Mouse (Mus musculus) midbrain, embryonic 12.5 days (tissue): ENCODE measurements at regions not wholly inside any gene's neighbourhood (a gene's known extent, or its start where the extent isn't known, plus 50 kb on each side); places are given as distances from the start of the nearest gene placed in this dataset.

Experiments
- ATAC-seq: fragments of 200-750 bp; cut with Nextera tagmentation; 2 replicates; pipeline ENCODE4 v1.8.0; 2017; ENCODE audit warnings: low read depth, moderate TSS enrichment, moderate library complexity; ENCODE audit not compliant: low FRiP score
- H3K27ac ChIP-seq: fragments of 300-500 bp; sonication (generic); replicated peaks from 2 replicates; pipeline ENCODE4 v1.5.1; 2016; ENCODE audit warnings: mild to moderate bottlenecking
- H3K27me3 ChIP-seq: fragments of 300-500 bp; sonication (generic); 2 replicates; pipeline ENCODE4 v1.6.1; 2016; ENCODE audit warnings: mild to moderate bottlenecking
- H3K36me3 ChIP-seq: fragments of 300-500 bp; sonication (generic); 2 replicates; pipeline ENCODE4 v1.6.1; 2016
- H3K4me1 ChIP-seq: fragments of 300-500 bp; sonication (generic); 2 replicates; pipeline ENCODE4 v1.6.1; 2016
- H3K4me2 ChIP-seq: fragments of 300-500 bp; sonication (generic); replicated peaks from 2 replicates; pipeline ENCODE4 v1.6.1; 2016; ENCODE audit warnings: mild to moderate bottlenecking, moderate library complexity
- H3K4me3 ChIP-seq: fragments of 300-500 bp; sonication (generic); 2 replicates; pipeline ENCODE4 v1.5.1; 2016; ENCODE audit warnings: mild to moderate bottlenecking
- H3K9ac ChIP-seq: fragments of 300-500 bp; sonication (generic); replicated peaks from 2 replicates; pipeline ENCODE4 v1.6.1; 2016; ENCODE audit warnings: mild to moderate bottlenecking, moderate library complexity
- H3K9me3 ChIP-seq: fragments of 300-500 bp; sonication (generic); 2 replicates; pipeline ENCODE4 v1.6.1; 2016; ENCODE audit warnings: mild to moderate bottlenecking
- WGBS: fragments of 180-500 bp; shearing (Covaris S2); methylation state at CpG from one replicate; pipeline ENCODE4 v1.1.7; 2016; 5-methylcytosine and 5-hydroxymethylcytosine counted together

- H3K27me3 ChIP-seq: no peaks in the 10 kb centered on the region
- no peaks in the 10 kb centered on the region for H3K9me3 ChIP-seq
- no peak for ATAC-seq
- H3K9ac ChIP-seq: no peak overlapping the region
- no peak overlapping the region for H3K27ac ChIP-seq
- no peaks in the 10 kb centered on the region for H3K36me3 ChIP-seq
- H3K4me2 ChIP-seq: no peak overlapping the region
- WGBS: 85% methylated on average over 3 of the region's 3 CpGs
- no peaks in the 10 kb centered on the region for H3K4me1 ChIP-seq
- H3K4me3 ChIP-seq: no peak overlapping the region
These were observed 221.5 kb downstream of the Sox4 start for GRCm38 (mm10) chr13:28732036-28732435.

GRCm38 (mm10) chr13:28730059-28730580, 223.4 kb downstream of the Sox4 start:
- Histone ChIP-seq H3K27ac (no peak overlapping the region), H3K4me2 (no peak overlapping the region), H3K4me1 (no peaks in the 10 kb centered on the region), H3K36me3 (no peaks in the 10 kb centered on the region), H3K27me3 (no peaks in the 10 kb centered on the region), H3K9ac (no peak overlapping the region), H3K4me3 (no peak overlapping the region), H3K9me3 (no peaks in the 10 kb centered on the region)
- ATAC-seq: no peak
- WGBS: 90% methylated on average over 8 of the region's 8 CpGs

GRCm38 (mm10) chr13:28728768-28729167, 224.7 kb downstream of the Sox4 start:
- no peak overlapping the region for H3K4me2 ChIP-seq
- 73% methylated on average over 5 of the region's 5 CpGs for WGBS
- H3K4me1 ChIP-seq: no peaks in the 10 kb centered on the region
- H3K9me3 ChIP-seq: no peaks in the 10 kb centered on the region
- H3K36me3 ChIP-seq: no peaks in the 10 kb centered on the region
- no peak for ATAC-seq
- no peak overlapping the region for H3K27ac ChIP-seq
- no peak overlapping the region for H3K9ac ChIP-seq
- no peaks in the 10 kb centered on the region for H3K27me3 ChIP-seq
- no peak overlapping the region for H3K4me3 ChIP-seq

GRCm38 (mm10) chr13:28724300-28724699, 229.2 kb downstream of the Sox4 start:
- 89% methylated on average over 3 of the region's 3 CpGs for WGBS

GRCm38 (mm10) chr13:28722074-28722473, 231.4 kb downstream of the Sox4 start:
- Histone ChIP-seq H3K4me1 (peaks cover 58% of the 10 kb centered on the region), H3K9ac (peak overlapping the region; percentile 3; the same call in 1 of the 2 replicates), H3K36me3 (no peaks in the 10 kb centered on the region), H3K27me3 (no peaks in the 10 kb centered on the region), H3K27ac (peak overlapping the region; percentile 85), H3K9me3 (no peaks in the 10 kb centered on the region), H3K4me3 (no peak overlapping the region), H3K4me2 (peak overlapping the region; percentile 34)
- 14% methylated on average over 2 of the region's 2 CpGs for WGBS
- ATAC-seq: peak; percentile 24; the same call in 1 of the 2 replicates

More at GRCm38 (mm10) chr13:28724300-28724699, 229.2 kb downstream of the Sox4 start:
- Histone ChIP-seq H3K4me3 (no peak overlapping the region), H3K4me2 (no peak overlapping the region), H3K27ac (no peak overlapping the region), H3K9me3 (no peaks in the 10 kb centered on the region), H3K9ac (no peak overlapping the region), H3K36me3 (no peaks in the 10 kb centered on the region), H3K27me3 (no peaks in the 10 kb centered on the region), H3K4me1 (peaks cover 37% of the 10 kb centered on the region)
- no peak for ATAC-seq

GRCm38 (mm10) chr13:28721548-28721981, 231.9 kb downstream of the Sox4 start:
- H3K36me3 ChIP-seq: no peaks in the 10 kb centered on the region
- no peak overlapping the region for H3K4me3 ChIP-seq
- peak overlapping the region; percentile 85 for H3K27ac ChIP-seq
- peak overlapping the region; percentile 3; the same call in 1 of the 2 replicates for H3K9ac ChIP-seq
- no peaks in the 10 kb centered on the region for H3K9me3 ChIP-seq
- peaks cover 59% of the 10 kb centered on the region for H3K4me1 ChIP-seq
- peak overlapping the region; percentile 34 for H3K4me2 ChIP-seq
- WGBS: 31% methylated on average over 11 of the region's 11 CpGs
- H3K27me3 ChIP-seq: no peaks in the 10 kb centered on the region
- ATAC-seq: no peak

- H3K36me3 ChIP-seq: no peaks in the 10 kb centered on the region
- peak overlapping the region; percentile 85 for H3K27ac ChIP-seq
- ATAC-seq: 0 out of 2 replicates have a peak, but pooled peaks have one; percentile 32
- peak overlapping the region; percentile 34 for H3K4me2 ChIP-seq
- no peaks in the 10 kb centered on the region for H3K27me3 ChIP-seq
- WGBS: 36% methylated on average over 11 of the region's 11 CpGs
- H3K4me3 ChIP-seq: no peak overlapping the region
- no peak overlapping the region for H3K9ac ChIP-seq
- no peaks in the 10 kb centered on the region for H3K9me3 ChIP-seq
- peaks cover 59% of the 10 kb centered on the region for H3K4me1 ChIP-seq
These were observed 232.8 kb downstream of the Sox4 start for GRCm38 (mm10) chr13:28720639-28721239.

- H3K4me2 ChIP-seq: no peak overlapping the region
- peak overlapping the region; percentile 93 for H3K27ac ChIP-seq
- no peaks in the 10 kb centered on the region for H3K9me3 ChIP-seq
- ATAC-seq: no peak
- WGBS: 69% methylated on average over 11 of the region's 11 CpGs
- no peaks in the 10 kb centered on the region for H3K27me3 ChIP-seq
- H3K4me1 ChIP-seq: peaks cover 59% of the 10 kb centered on the region
- no peak overlapping the region for H3K9ac ChIP-seq
- H3K4me3 ChIP-seq: no peak overlapping the region
- no peaks in the 10 kb centered on the region for H3K36me3 ChIP-seq
These were observed 233.3 kb downstream of the Sox4 start for GRCm38 (mm10) chr13:28720169-28720568.

- H3K4me2 ChIP-seq: peak overlapping the region; percentile 17; the same call in 1 of the 2 replicates
- ATAC-seq: peak; percentile 10; the same call in 1 of the 2 replicates
These were observed 234.6 kb downstream of the Sox4 start for GRCm38 (mm10) chr13:28718868-28719265.

GRCm38 (mm10) chr13:28718169-28718867, 235.2 kb downstream of the Sox4 start:
- Histone ChIP-seq H3K4me3 (no peak overlapping the region), H3K27me3 (no peaks in the 10 kb centered on the region), H3K4me2 (peak overlapping the region; percentile 21; the same call in 1 of the 2 replicates), H3K9me3 (no peaks in the 10 kb centered on the region), H3K9ac (peak overlapping the region; percentile 37; the same call in 1 of the 2 replicates), H3K36me3 (no peaks in the 10 kb centered on the region), H3K27ac (peak overlapping the region; percentile 93), H3K4me1 (peaks cover 59% of the 10 kb centered on the region)
- 7% methylated on average over 11 of the region's 11 CpGs for WGBS
- peak; percentile 85 for ATAC-seq

More at GRCm38 (mm10) chr13:28718868-28719265, 234.6 kb downstream of the Sox4 start:
- no peaks in the 10 kb centered on the region for H3K27me3 ChIP-seq
- WGBS: 20% methylated on average over 5 of the region's 5 CpGs
- H3K4me1 ChIP-seq: peaks cover 59% of the 10 kb centered on the region
- no peaks in the 10 kb centered on the region for H3K36me3 ChIP-seq
- H3K27ac ChIP-seq: peak overlapping the region; percentile 93
- no peak overlapping the region for H3K4me3 ChIP-seq
- no peaks in the 10 kb centered on the region for H3K9me3 ChIP-seq
- 0 out of 2 replicates have a peak overlapping the region, but pooled peaks have one; percentile 39 for H3K9ac ChIP-seq

GRCm38 (mm10) chr13:28717404-28717803, 236.1 kb downstream of the Sox4 start:
- Histone ChIP-seq H3K4me3 (no peak overlapping the region), H3K9me3 (no peaks in the 10 kb centered on the region), H3K27ac (peak overlapping the region; percentile 93), H3K4me2 (no peak overlapping the region), H3K27me3 (no peaks in the 10 kb centered on the region), H3K4me1 (peaks cover 51% of the 10 kb centered on the region), H3K9ac (no peak overlapping the region), H3K36me3 (no peaks in the 10 kb centered on the region)
- ATAC-seq: no peak
- WGBS: 90% methylated on average over 4 of the region's 4 CpGs

GRCm38 (mm10) chr13:28709966-28710365, 243.5 kb downstream of the Sox4 start:
- Histone ChIP-seq H3K4me3 (no peak overlapping the region), H3K27me3 (no peaks in the 10 kb centered on the region), H3K9me3 (no peaks in the 10 kb centered on the region), H3K36me3 (no peaks in the 10 kb centered on the region), H3K27ac (no peak overlapping the region), H3K4me2 (no peak overlapping the region), H3K4me1 (0 out of 2 replicates have a peak, but pooled peaks cover 4% of the 10 kb centered on the region), H3K9ac (no peak overlapping the region)
- WGBS: 77% methylated on average over 7 of the region's 7 CpGs
- ATAC-seq: no peak
